Mouse (Mus musculus) fibroblast of lung, adult 2 months (primary cell): ENCODE measurements around the gene Tmod2.
"Not testable (repeated sequence)": the region's sequence is repeated elsewhere in the genome, so short reads cannot be mapped to it uniquely, and the experiment has no call there.

Source experiments
- DNase-seq: peaks from one replicate; pipeline ENCODE4 v3.0.0-alpha.2; 2011; ENCODE audit warnings: low read depth

Gene Tmod2

GRCm38 (mm10) chr9:75610571-75611493, at the start of gene Tmod2:
Gene Tmod2 (minus strand): TSS chr9:75611325.
- no peak for DNase-seq

- no peak for DNase-seq
These were observed 49.8 kb upstream of the Tmod2 start for GRCm38 (mm10) chr9:75660917-75661316.

GRCm38 (mm10) chr9:75656456-75656855, 45.3 kb upstream of the Tmod2 start:
- not testable (repeated sequence) for DNase-seq

GRCm38 (mm10) chr9:75653981-75654911, 43.1 kb upstream of the Tmod2 start:
- no peak for DNase-seq

- DNase-seq = no peak
These were observed 34.3 kb upstream of the Tmod2 start for GRCm38 (mm10) chr9:75645405-75645804.

- no peak for DNase-seq
These were observed 23.1 kb upstream of the Tmod2 start for GRCm38 (mm10) chr9:75634226-75634625.

- no peak for DNase-seq
These were observed 22.5 kb upstream of the Tmod2 start for GRCm38 (mm10) chr9:75633603-75634002.

- DNase-seq = no peak
These were observed 21.8 kb upstream of the Tmod2 start for GRCm38 (mm10) chr9:75632902-75633301.

- DNase-seq = no peak
These were observed 21.0 kb upstream of the Tmod2 start for GRCm38 (mm10) chr9:75632111-75632510.

- DNase-seq = no peak
These were observed 19.8 kb upstream of the Tmod2 start for GRCm38 (mm10) chr9:75630823-75631454.

- no peak for DNase-seq
These were observed 15.1 kb upstream of the Tmod2 start for GRCm38 (mm10) chr9:75626308-75626604.

- peak; percentile 40 for DNase-seq
These were observed 14.6 kb upstream of the Tmod2 start, which contains the start of gene Lysmd2 for GRCm38 (mm10) chr9:75625556-75626307. Gene Lysmd2 (plus strand): TSS chr9:75625741.

- no peak for DNase-seq
These were observed 13.9 kb upstream of the Tmod2 start for GRCm38 (mm10) chr9:75624983-75625555.

GRCm38 (mm10) chr9:75621428-75621827, 10.3 kb upstream of the Tmod2 start:
- DNase-seq = no peak

- not testable (repeated sequence) for DNase-seq
These were observed 8.6 kb upstream of the Tmod2 start for GRCm38 (mm10) chr9:75619761-75620160.

GRCm38 (mm10) chr9:75618836-75619400, 7.8 kb upstream of the Tmod2 start:
- DNase-seq = no peak

- DNase-seq = no peak
These were observed 5.4 kb upstream of the Tmod2 start for GRCm38 (mm10) chr9:75616560-75616959.

GRCm38 (mm10) chr9:75609965-75610364, 1.2 kb downstream of the Tmod2 start:
- no peak for DNase-seq

- no peak for DNase-seq
These were observed 1.6 kb downstream of the Tmod2 start for GRCm38 (mm10) chr9:75609505-75609904.

- no peak for DNase-seq
These were observed 3.6 kb downstream of the Tmod2 start for GRCm38 (mm10) chr9:75607496-75607895.

- DNase-seq = no peak
These were observed 9.6 kb downstream of the Tmod2 start for GRCm38 (mm10) chr9:75601510-75601909.
